Comparison of ENCODE assay signal across 15 mouse cellular contexts in the genomic region with DNA sequence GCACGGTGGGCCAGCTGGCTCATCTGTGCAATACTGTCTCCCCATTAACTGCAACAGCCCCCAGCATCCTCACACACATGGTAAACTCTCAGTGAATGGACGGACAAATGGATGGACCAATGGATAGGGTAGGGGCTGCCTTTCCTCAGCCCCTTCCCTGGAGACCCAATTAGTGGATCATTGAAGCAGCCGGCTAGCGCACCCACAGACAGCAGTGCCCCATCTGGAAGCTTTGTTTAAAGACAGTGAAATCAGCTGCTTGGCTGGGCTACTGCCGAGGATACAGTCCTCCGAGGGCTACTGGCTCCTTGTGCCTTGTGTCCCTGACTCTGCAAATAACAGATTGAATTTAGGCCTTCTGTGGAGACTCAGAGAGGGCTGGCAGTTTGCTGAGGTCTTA. TPM values are rescaled to one million over a fixed set of nuclear protein-coding genes. Genes with fewer than 3 reads are reported as not detected.
A peak's percentile ranks its signal among the peaks of the same experiment; 100 is the strongest.
DNase-seq lines count a peak whose midpoint lies in the region; ATAC-seq and TF ChIP-seq lines count a peak whose summit lies in the region.
"Had no signal": no experiment of that assay in that cellular context is flagged by ENCODE, and none has a peak within 500 bp of the region (broad histone marks: within the 10 kb centered on the region; RNA-seq: fewer than 3 reads in every experiment).

No protein-coding gene starts in this region.

- no peak overlapping the region for H3K4me2 ChIP-seq in forebrain, embryonic 15.5 days (replicated peaks)
- no peak overlapping the region for H3K4me2 ChIP-seq in hindbrain, embryonic 12.5 days (replicated peaks)
- H3K4me2 ChIP-seq in midbrain, embryonic 13.5 days (replicated peaks): no peak overlapping the region
- H3K4me2 ChIP-seq: limb, embryonic 15.5 days had no signal

- peak overlapping the region; percentile 75; the same call in 1 of the 2 replicates for H3K27ac ChIP-seq in forebrain, embryonic 10.5 days
- H3K27ac ChIP-seq in forebrain, embryonic 15.5 days (replicated peaks): no peak overlapping the region; the same call in 1 of the 2 replicates
- H3K27ac ChIP-seq in hindbrain, embryonic 12.5 days: peak overlapping the region; percentile 88
- peak overlapping the region; percentile 87 for H3K27ac ChIP-seq in midbrain, embryonic 13.5 days
- H3K27ac ChIP-seq: limb, embryonic 15.5 days had no signal

- H3K27me3 ChIP-seq in forebrain, embryonic 10.5 days (ENCODE audit: poor library complexity, severe bottlenecking): peaks cover 60% of the 10 kb centered on the region
- H3K27me3 ChIP-seq in forebrain, embryonic 15.5 days: peaks cover 4% of the 10 kb centered on the region; the same call in 1 of the 2 replicates
- H3K27me3 ChIP-seq in hindbrain, embryonic 12.5 days: 0 out of 2 replicates have a peak, but pooled peaks cover 3% of the 10 kb centered on the region
- peaks cover 17% of the 10 kb centered on the region; the same call in 1 of the 2 replicates for H3K27me3 ChIP-seq in midbrain, embryonic 13.5 days
- H3K27me3 ChIP-seq: limb, embryonic 15.5 days had no signal

- no peak for TF ChIP-seq POLR2A in brain, embryonic 14.5 days (IDR thresholded peaks at IDR 0.05; ENCODE audit: borderline replicate concordance, extremely low read depth, insufficient read depth, insufficient read length, poor library complexity, severe bottlenecking)

- 57% methylated on average over 6 of the region's 6 CpGs for WGBS in forebrain, embryonic 10.5 days
- 26% methylated on average over 6 of the region's 6 CpGs for WGBS in forebrain, embryonic 15.5 days
- WGBS in hindbrain, embryonic 12.5 days: 35% methylated on average over 6 of the region's 6 CpGs
- 32% methylated on average over 6 of the region's 6 CpGs for WGBS in midbrain, embryonic 13.5 days

- H3K9me3 ChIP-seq in forebrain, embryonic 10.5 days: no peaks in the 10 kb centered on the region
- H3K9me3 ChIP-seq in forebrain, embryonic 15.5 days: no peaks in the 10 kb centered on the region
- no peaks in the 10 kb centered on the region for H3K9me3 ChIP-seq in hindbrain, embryonic 12.5 days (replicated peaks)
- H3K9me3 ChIP-seq in midbrain, embryonic 13.5 days: no peaks in the 10 kb centered on the region
- H3K9me3 ChIP-seq: limb, embryonic 15.5 days had no signal

- H3K4me3 ChIP-seq in forebrain, embryonic 10.5 days: no peak overlapping the region
- H3K4me3 ChIP-seq in forebrain, embryonic 15.5 days: no peak overlapping the region
- no peak overlapping the region for H3K4me3 ChIP-seq in hindbrain, embryonic 12.5 days
- no peak overlapping the region for H3K4me3 ChIP-seq in midbrain, embryonic 13.5 days (replicated peaks)
- H3K4me3 ChIP-seq: limb, embryonic 15.5 days had no signal

- no peak for DNase-seq in forebrain, embryonic 10.5 days (ENCODE audit: extremely low spot score, low spot score)
- peak; percentile 82 for DNase-seq in brain, embryonic 14.5 days (ENCODE audit: low read depth)
- no peak for DNase-seq in heart, postnatal 4 days
- no peak for DNase-seq in layer of hippocampus, adult 8-10 months (ENCODE audit: low spot score in 2 of 2)
- DNase-seq in ovary, postnatal 10 days (ENCODE audit: low spot score): no peak
- DNase-seq: cerebellum, adult 18-20 months; heart, adult 18-20 months; kidney, postnatal 14 days; liver, postnatal 0 days; right cerebral cortex, postnatal 4 days had no signal

- no peak overlapping the region for H3K9ac ChIP-seq in forebrain, embryonic 15.5 days (replicated peaks)
- no peak overlapping the region for H3K9ac ChIP-seq in hindbrain, embryonic 12.5 days
- peak overlapping the region; percentile 30; the same call in 1 of the 2 replicates for H3K9ac ChIP-seq in midbrain, embryonic 13.5 days (replicated peaks)
- H3K9ac ChIP-seq: limb, embryonic 15.5 days; liver, postnatal 0 days had no signal

- H3K36me3 ChIP-seq in forebrain, embryonic 10.5 days (replicated peaks): no peaks in the 10 kb centered on the region
- H3K36me3 ChIP-seq in forebrain, embryonic 15.5 days: no peaks in the 10 kb centered on the region
- no peaks in the 10 kb centered on the region for H3K36me3 ChIP-seq in hindbrain, embryonic 12.5 days
- H3K36me3 ChIP-seq in midbrain, embryonic 13.5 days: no peaks in the 10 kb centered on the region
- H3K36me3 ChIP-seq: limb, embryonic 15.5 days had no signal

- peaks cover 70% of the 10 kb centered on the region for H3K4me1 ChIP-seq in forebrain, embryonic 10.5 days
- H3K4me1 ChIP-seq in forebrain, embryonic 15.5 days: peaks cover 26% of the 10 kb centered on the region
- peaks cover 77% of the 10 kb centered on the region for H3K4me1 ChIP-seq in hindbrain, embryonic 12.5 days
- H3K4me1 ChIP-seq in midbrain, embryonic 13.5 days (replicated peaks): peaks cover 83% of the 10 kb centered on the region

- no peak for ATAC-seq in forebrain, embryonic 15.5 days (replicated peaks)
- ATAC-seq in hindbrain, embryonic 12.5 days (ENCODE audit: low FRiP score): peak; percentile 24
- peak; percentile 11; the same call in 1 of the 2 replicates for ATAC-seq in midbrain, embryonic 13.5 days
- ATAC-seq: liver, postnatal 0 days had no signal

- no peak for TF ChIP-seq CTCF in brain, embryonic 14.5 days (IDR thresholded peaks at IDR 0.05; ENCODE audit: borderline replicate concordance, extremely low read depth, insufficient read depth, insufficient read length)

RNA-seq across cellular contexts. Expression of a gene that starts 27.4 kb away (rescaled TPM):
- polyA plus RNA-seq in forebrain, embryonic 10.5 days (2016; fragmentation: Nextera tagmentation; extraction: Ambion mirVana): 47.9 and 51.5 TPM in 2 replicates
- 61.5 and 64.1 TPM in 2 replicates for polyA plus RNA-seq in forebrain, embryonic 15.5 days (2015; fragmentation: Nextera tagmentation; extraction: Ambion mirVana)
- polyA plus RNA-seq in brain, embryonic 14.5 days (2012; rRNA removed): 116 and 166 TPM in 2 replicates
- 67.3 and 76.0 TPM in 2 replicates for polyA plus RNA-seq in hindbrain, embryonic 12.5 days (2016; fragmentation: Nextera tagmentation; extraction: Ambion mirVana)
- 66.9 and 70.2 TPM in 2 replicates for polyA plus RNA-seq in midbrain, embryonic 13.5 days (2015; fragmentation: Nextera tagmentation; extraction: Ambion mirVana)
- total RNA-seq in heart, postnatal 4 days (2021): 10 to 100 TPM; 29.7 to 30.8 TPM
- 10 to 100 TPM; 43.9 to 50.8 (median 49.6) TPM for total RNA-seq in layer of hippocampus, adult 8-10 months (2022)

RNA-seq across cellular contexts. Expression of a gene that starts 30.9 kb away (rescaled TPM):
- polyA plus RNA-seq in forebrain, embryonic 10.5 days (2016; fragmentation: Nextera tagmentation; extraction: Ambion mirVana): 305 and 322 TPM in 2 replicates
- 70.0 and 75.2 TPM in 2 replicates for polyA plus RNA-seq in forebrain, embryonic 15.5 days (2015; fragmentation: Nextera tagmentation; extraction: Ambion mirVana)
- 45.7 and 74.3 TPM in 2 replicates for polyA plus RNA-seq in brain, embryonic 14.5 days (2012; rRNA removed)
- polyA plus RNA-seq in hindbrain, embryonic 12.5 days (2016; fragmentation: Nextera tagmentation; extraction: Ambion mirVana): 119 and 130 TPM in 2 replicates
- polyA plus RNA-seq in midbrain, embryonic 13.5 days (2015; fragmentation: Nextera tagmentation; extraction: Ambion mirVana): 66.2 and 71.9 TPM in 2 replicates
- total RNA-seq in heart, postnatal 4 days (2021): 100 to 1,000 TPM in 1 of 2 experiments, 10 to 100 TPM in 1; 86.1 to 103 TPM
- total RNA-seq in layer of hippocampus, adult 8-10 months (2022): 1 to 10 TPM; 4.4 to 7.0 (median 5.5) TPM

RNA-seq across cellular contexts. Expression of a gene that starts 54.6 kb away (rescaled TPM):
- 44.7 and 52.8 TPM in 2 replicates for polyA plus RNA-seq in forebrain, embryonic 10.5 days (2016; fragmentation: Nextera tagmentation; extraction: Ambion mirVana)
- polyA plus RNA-seq in forebrain, embryonic 15.5 days (2015; fragmentation: Nextera tagmentation; extraction: Ambion mirVana): 590 and 608 TPM in 2 replicates
- 1,097 and 1,604 TPM in 2 replicates for polyA plus RNA-seq in brain, embryonic 14.5 days (2012; rRNA removed)
- polyA plus RNA-seq in hindbrain, embryonic 12.5 days (2016; fragmentation: Nextera tagmentation; extraction: Ambion mirVana): 386 and 391 TPM in 2 replicates
- polyA plus RNA-seq in midbrain, embryonic 13.5 days (2015; fragmentation: Nextera tagmentation; extraction: Ambion mirVana): 478 and 520 TPM in 2 replicates
- 10 to 100 TPM; 61.1 to 65.1 TPM for total RNA-seq in heart, postnatal 4 days (2021)
- total RNA-seq in layer of hippocampus, adult 8-10 months (2022): 100 to 1,000 TPM; 160 to 178 (median 170) TPM
- total RNA-seq: monocyte, adult 5-6 weeks had no signal
